Mouse (Mus musculus) lung, postnatal 25 days (tissue): ENCODE results near the gene Gfy.

Experiments used
- DNase-seq: peaks from one replicate; pipeline ENCODE4 v3.0.0; 2022; ENCODE audit warnings: low spot score

The Gfy gene

DNA sequence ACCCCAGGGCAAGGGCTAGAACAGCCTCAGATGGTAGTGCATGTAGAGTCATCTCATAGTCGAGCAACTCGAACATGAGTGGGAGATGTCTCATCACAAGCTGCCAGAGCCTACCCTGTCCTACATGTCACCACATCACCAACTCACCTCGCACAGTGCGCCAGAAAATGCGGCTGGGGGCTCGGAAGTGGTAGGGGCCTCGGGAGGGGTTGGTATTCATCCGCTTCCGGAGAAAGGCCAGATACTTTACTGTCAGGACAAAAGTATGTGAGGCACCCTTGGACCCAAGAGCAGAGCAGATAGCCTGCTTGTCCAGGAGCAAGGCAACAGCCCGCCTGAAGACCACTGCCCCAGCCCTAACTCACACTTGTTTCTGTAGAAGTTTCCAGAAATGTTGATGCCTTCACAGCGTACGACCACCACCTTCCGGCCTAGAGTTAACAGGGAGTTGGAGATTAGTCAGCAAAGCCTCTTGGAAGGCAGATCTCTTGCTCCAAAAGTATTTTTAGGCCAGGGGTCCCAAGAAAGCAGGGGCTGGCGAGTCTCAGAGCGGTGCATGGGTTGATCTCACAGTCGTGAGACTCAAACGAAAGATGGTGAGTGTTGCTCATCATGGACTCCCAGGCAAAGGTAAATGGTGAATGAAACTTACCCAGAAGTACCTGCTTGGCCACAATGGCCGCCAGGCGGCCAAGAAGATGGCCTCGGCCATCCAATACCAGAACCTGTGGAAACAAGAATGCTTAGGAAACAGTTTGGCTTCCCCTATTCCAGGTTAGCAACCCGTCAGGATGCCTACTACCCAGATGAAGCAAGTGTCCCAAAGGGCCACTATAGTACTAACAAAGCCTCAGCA lies 52.3 kb downstream of the Gfy start:
- DNase-seq: no peak
